Mouse (Mus musculus): ENCODE results near the gene Zfp12.

GRCm38 (mm10) chr5:143220996-143221395 is 14.0 kb upstream of the Zfp12 start:
- no peak for TF ChIP-seq POLR2A (IDR thresholded peaks at IDR 0.05; ENCODE audit: insufficient read length, low read depth)
- TF ChIP-seq POLR2AphosphoS2 (IDR thresholded peaks at IDR 0.05; ENCODE audit: insufficient read length, low read depth) = no peak
- TF ChIP-seq MYOD1 (IDR thresholded peaks at IDR 0.05; ENCODE audit: control insufficient read depth in 1 of 3, insufficient read length in 2 of 3, low read depth in 2 of 3) = no peak
- no peak for TF ChIP-seq USF1 (IDR thresholded peaks at IDR 0.05; ENCODE audit: low read depth)
- no peak for TF ChIP-seq MYOG (IDR thresholded peaks at IDR 0.05; ENCODE audit: control insufficient read depth in 1 of 3, insufficient read depth in 1 of 3, insufficient read length in 2 of 3, low read depth in 2 of 3)
- TF ChIP-seq SRF (IDR thresholded peaks at IDR 0.05; ENCODE audit: control insufficient read depth, insufficient read length, low read depth) = no peak
- TF ChIP-seq MAX (IDR thresholded peaks at IDR 0.05; ENCODE audit: low read depth) = no peak
- no peak for TF ChIP-seq CEBPB (IDR thresholded peaks at IDR 0.05; ENCODE audit: insufficient read depth, poor library complexity, severe bottlenecking)

All from myocyte (in vitro differentiated cells).